Mouse (Mus musculus) neutrophil, adult 5-6 weeks (primary cell): ENCODE measurements around the gene Jund. TPM values are rescaled to one million over a fixed set of nuclear protein-coding genes. Genes with fewer than 3 reads are reported as not detected.

Experiments used
- ATAC-seq: fragments of 151-379, 151-347 bp; 2 replicates; pipeline ENCODE4 v1.8.0; 2017; ENCODE audit warnings: mild to moderate bottlenecking, moderate TSS enrichment; ENCODE audit not compliant: insufficient number of reproducible peaks, poor library complexity, low FRiP score, severe bottlenecking; ENCODE audit errors: extremely low read depth
- total RNA-seq: library from RNA; stranded (forward); fragments of 200-1000 nt; gene quantifications from 2 replicates; pipeline ENCODE4 v1.2.3, GENCODE M21; 2017

Jund gene
- 316 and 319 TPM in 2 replicates for total RNA-seq

DNA sequence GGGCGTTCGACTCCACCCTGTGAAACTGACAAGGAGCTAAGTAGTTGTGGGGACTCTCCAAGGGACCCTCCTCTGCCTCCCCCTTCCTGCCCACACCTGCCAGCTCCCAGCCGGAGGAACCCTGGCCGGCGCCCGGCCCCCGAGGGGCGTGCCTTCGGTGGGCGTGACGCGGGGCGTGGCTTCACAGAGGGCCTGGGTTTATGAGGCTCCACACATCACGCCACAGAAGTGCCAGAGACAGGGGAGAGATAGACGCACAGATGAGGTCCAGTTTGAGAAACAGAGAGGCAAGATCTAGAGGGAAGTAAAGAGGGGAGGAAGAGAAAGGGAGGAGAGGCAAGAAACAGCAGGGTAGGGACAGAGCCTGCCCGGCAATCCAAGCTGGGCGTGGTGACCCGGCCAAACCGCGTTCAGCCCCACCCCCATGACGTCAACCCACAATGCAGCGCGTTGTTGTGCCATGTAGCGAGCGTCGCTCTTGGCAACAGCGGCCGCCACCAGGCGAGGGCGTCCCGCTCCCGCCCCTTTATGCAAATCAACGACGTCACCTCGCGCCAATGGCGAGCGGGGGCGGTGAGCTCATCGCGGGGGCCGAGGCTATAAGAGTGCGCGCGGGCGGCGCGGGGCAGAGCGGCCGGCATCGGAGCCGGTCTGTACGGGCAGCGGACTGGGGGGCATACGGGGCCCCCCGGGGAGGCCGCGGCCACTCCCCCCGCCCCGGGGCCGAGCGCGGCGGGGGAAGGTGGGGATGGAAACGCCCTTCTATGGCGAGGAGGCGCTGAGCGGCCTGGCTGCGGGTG, at the start of gene Jund:
Gene Jund (plus strand): TSS at position 640 of the 800 bp plus-strand sequence.
- peak; percentile 67 for ATAC-seq

DNA sequence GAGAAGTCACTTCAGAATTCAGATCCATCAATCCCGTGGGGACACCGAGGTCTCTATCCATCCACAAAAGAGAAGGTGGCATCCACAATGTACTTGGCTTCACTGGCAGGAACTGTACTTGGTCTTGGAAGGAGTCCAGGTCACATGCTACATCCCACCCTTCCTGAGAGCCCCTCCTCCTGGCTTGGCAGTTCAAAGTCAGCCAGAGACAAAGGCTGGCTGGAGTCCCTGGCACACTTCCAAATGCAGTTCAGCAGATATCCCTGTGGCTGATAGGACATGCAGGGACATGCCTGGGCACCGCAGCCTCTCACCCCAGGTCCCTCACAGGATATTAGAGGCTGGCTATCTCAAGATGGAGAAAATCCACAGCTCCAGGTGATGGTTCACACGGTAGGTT, 49.4 kb upstream of the Jund start:
- no peak for ATAC-seq

DNA sequence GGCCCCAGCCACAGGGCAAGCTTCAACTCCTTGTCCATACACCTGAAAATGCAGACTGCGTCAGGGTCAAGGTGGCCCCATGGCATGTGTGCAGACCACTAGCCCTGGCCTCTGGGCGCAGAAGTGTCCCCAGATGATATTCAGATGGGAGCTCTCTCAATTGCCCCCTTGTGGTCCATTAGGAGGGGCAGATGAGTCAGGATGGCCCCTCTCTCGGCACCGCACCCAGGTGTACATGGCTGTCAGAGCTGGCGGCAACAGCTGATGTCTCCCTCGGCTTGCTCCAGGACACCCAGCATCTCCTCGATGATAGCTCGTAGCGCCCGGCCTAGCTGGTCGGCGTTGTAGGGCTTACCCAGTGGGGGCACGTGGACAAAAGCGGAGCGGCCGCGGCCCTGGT, 48.4 kb upstream of the Jund start:
- no peak for ATAC-seq

DNA sequence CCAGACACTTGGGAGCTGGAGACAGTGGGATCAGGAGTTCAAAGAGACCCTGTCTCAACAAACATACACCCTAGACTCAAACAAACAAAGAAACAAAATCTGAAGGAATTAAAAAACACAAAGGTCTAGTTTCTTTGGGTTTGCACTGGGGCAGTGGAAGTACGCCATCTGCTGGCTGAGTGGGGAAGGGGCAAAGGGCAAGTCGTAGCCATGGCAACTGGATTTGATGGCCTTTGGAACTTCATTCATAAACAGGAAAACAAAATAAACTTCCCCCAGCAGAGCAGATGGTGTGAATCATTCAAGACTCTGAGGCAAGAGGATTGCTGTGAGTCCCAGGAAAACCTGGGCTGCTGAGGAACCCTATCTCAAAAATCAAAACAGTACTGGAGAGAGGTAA, 45.5 kb upstream of the Jund start:
- peak; percentile 52 for ATAC-seq

DNA sequence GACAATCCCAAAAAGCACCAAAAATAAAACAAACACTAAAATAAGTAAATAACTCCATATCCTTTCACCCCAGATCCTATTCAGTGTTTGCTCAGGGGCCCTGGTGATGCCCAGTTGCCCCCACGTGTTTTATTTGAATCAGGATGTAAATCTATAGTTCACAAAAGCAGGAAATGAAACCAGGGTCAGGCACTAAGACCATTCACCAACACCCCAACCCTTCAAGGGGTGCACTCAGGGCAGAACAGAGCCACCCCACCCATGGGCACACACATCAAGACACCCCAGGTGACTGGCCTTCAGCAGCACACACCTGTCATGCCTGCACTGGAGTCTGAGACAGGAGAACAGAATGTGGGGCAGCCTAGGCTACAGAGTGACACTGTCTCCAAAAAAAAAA, 44.6 kb upstream of the Jund start:
- ATAC-seq = no peak

DNA sequence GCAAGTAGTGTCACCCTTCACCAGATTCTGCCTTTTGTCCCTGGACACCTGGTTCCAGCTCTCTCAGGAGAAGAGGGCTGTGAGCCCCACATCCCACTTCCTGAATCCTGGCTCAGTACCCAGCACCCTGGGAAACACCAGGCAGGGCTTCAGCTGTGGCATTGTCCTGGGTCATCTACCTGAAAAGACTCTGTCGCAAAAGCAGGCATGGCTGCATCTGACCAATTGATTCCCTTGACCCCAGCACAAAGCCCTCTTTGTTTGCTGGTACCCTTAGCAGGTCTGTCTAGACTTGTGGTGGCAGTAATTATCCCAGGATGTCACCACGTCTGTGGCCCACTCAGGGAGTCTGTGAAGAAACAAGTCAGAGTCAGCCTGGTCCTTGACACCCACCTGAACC, 43.3 kb upstream of the Jund start:
- no peak for ATAC-seq

DNA sequence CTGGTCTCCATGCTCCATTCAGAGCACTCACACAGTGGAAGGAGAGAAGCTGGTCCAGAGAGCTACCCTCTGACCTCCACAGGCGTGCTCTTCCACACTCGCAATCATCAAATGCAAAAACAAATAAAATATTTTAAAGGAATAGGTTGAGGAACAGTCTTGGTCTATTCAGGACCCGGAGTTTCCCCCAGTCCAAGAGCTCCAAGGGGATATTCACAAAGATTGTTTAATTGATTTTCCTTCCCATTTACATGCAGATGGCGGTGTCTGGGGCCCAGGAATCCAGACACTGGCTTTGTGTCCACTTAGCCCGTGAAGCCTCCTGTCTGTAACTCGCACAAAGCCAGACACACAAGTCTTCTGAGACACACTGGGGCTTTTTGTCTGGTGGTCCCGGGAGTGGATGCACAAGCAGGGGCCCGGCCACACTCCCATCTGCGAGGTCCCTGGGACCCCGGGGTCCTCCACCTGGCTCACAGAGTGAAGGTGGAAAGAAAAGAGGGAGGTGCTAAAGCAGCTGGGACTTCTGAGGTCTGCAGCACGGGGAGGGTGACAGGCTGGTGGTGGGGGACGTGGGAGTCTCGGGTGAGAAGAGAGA, 42.5 kb upstream of the Jund start:
- no peak for ATAC-seq

DNA sequence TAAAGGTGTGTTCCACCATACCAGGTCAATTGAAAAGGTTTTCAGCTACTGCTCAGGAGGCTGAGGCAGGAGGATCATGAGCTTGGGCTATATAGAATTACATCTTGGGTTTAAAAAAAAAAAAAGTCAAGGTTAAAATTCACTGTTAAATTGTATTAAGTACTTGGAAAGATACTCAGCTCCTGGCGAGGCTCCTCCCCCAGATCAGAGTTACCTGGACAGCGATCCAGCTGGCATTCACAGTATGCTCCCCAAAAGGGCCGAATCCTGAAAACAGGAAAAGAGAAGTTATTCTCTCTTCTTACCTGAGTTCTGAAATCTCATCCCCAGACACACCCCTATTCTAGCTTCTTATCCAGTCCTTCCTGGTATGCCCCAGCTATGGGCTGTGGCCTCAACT, 41.5 kb upstream of the Jund start:
- no peak for ATAC-seq

DNA sequence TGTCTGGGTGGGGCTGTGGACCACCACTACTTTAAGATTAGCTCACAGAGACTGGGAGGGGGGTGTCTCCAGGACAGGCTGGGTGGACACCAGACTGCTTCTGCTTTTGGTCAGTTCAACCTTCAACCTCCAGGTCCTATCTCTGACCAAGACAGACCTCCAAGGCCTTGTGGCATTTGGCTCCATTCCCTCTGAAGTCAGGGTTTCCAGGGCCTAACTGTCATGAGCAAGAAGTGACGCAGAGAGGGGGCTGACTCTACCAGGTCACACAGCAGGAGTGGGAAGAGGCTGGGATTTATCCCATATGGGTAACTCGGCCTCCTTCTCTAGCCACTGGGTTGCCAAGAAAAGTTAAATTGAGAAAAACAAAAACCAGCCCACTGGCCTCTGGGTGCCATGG, 41.0 kb upstream of the Jund start:
- no peak for ATAC-seq

DNA sequence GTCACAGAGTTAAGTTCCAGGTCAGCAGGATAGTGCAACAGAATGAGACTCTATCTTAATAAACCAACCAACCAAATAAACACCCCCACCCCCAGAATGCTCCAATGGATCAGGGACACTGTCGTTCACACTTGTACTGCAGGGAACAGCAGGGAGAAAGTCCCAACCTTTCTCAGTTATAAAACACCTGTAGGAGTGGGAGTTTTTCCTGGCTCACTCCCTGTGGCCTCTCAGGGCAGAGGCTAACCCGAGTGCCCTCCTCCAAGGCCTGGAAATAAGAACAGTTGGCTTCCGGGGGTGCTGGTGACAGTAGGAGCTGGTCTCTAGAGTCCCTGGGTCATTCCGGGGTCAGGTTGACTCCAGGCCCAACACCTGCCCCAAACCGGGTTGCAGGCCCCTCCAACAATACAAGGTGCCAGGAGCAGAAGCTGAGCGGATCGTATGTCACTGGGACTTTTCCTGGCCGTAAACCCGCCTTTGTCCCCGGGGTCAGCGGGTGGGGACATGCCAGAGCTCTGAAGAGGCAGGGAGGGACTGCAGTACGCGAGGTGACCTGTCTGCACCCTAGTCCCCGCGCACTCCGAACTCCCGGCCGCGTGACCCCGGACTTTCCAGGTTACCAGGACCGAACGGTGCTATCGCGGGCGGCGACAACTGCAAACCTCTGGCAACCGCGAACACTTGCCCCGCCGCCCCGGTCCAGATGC, 39.7 kb upstream of the Jund start:
- peak; percentile 0; the same call in 1 of the 2 replicates for ATAC-seq

DNA sequence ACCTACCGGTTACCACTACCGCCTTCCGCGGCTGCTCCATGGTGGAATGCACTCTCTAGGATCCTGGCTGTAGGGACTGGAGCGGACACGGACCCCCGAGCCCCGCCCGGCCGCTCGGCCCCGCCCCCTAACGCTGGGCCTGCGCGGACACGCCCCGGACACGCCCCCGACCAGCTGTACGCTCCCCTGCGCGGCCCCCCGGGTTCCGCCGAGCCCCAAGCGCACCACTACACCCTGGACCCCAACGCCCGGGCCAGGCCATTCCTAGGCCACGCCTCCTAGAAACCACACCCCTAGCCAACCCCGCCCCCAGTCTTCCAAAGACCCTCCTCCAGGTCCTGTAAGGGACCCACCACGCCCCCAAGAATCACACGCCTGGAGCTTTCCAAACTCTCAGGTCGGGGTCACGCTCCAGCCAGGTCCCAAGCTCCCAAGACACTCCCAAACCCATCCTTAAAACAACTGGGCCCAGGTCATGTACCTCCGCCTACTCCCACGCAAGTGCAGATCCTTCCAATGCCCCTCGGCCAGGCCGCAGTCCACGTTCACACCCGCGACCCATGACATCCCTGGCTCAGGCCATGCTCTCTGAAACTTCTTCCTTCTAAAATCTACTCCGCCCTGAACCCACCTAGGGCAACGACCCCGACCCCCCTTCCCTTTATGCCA, 39.0 kb upstream of the Jund start:
- ATAC-seq = peak; percentile 29

DNA sequence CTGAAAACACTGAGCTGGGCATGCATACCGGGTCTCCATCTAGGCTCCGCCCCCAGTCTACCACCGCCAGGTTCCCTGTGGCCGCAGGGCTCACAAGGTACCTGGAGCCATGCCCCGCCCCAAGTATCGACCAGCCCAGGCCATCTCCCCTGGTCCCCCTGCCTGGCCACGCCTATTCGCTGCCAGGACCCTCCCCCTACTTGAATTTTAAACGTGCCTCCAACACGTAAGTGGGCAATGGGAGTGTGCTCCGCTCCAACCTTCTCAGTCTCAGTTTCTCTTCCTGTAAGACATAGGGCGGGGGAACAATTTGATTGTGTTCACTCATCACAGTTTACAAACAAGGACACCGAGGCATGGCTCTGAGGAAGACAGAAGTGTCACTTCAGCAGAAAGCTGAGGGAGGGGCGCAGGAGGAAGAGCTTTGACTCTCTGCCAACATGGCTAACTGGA, 38.5 kb upstream of the Jund start, which contains the start of gene Pgpep1:
Gene Pgpep1 (minus strand): TSS at position 116 of the 453 bp plus-strand sequence.
- no peak for ATAC-seq

DNA sequence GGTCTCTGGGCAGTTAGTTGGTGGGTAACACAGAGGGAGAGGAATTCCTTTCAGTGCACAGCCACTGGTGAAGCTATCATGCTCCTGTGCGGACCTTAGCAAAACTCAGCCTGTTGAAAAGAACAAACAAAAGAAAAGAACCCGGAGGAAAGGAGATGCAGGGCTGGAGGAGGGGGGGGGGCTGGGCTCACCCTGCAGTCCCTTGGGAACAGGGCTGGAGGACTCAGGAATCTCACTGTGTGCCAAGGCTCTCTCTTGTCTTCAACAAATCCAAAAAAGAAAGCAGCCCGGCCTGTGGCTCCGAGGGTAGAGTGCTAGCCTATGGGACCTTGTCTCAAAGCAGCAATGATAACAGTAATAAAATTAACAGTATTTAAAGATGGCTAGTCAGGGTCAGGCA, 35.1 kb upstream of the Jund start:
- no peak for ATAC-seq

DNA sequence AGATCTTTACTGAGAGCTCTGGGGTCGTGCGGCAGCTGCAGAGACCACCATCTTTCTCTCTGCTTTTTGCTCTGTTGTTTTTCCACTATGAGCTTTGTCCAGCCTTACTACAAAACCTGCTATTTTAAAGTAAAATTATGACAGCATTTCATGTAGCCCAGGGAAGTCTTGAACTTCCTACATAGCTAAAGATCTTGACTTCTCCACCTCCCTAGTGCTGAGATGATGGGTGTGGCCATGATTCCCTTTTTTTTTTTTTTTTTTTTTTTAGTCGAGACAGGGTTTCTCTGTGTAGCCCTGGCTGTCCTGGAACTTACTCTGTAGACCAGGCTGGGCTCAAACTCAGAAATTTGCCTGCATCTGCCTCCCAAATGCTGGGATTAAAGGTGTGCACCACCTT, 34.1 kb upstream of the Jund start:
- ATAC-seq = no peak

DNA sequence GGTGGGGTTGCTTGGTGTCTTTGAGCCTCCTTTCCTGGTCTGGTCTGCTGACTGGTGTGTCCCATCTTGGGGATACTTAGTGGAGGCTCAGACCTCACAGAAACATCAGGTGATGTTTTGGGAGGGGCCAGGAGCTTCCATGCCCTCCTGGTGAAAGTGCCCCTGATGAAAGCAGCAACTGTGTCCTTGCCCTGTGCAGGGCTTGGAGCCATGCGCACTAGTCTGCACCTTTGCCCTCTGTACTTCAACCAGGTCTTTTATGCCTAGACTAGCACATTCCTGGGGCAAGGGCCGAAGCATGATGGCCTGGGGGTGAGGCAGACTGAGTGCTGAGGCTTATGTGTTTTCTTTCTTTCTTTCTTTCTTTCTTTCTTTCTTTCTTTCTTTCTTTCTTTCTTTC, 33.1 kb upstream of the Jund start:
- ATAC-seq = no peak

DNA sequence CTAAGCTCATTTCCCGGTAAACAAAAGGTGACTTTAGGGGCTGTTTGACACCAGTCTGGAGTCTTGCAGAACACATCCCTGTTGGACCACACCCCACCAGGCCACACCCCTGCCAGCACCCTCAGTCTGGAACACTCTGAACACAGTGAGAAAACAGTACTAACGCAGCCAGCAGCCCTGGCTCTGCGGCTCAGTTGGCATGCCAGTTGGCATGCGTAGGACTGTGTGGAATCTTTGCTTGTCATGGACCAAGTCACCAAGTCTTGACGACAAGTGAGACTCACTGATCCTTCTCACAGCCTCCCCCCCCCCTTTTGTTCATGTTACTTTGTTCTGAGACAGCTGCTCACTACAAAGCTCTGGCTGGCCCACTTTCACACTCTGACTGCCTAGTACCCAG, 31.7 kb upstream of the Jund start:
- no peak for ATAC-seq

DNA sequence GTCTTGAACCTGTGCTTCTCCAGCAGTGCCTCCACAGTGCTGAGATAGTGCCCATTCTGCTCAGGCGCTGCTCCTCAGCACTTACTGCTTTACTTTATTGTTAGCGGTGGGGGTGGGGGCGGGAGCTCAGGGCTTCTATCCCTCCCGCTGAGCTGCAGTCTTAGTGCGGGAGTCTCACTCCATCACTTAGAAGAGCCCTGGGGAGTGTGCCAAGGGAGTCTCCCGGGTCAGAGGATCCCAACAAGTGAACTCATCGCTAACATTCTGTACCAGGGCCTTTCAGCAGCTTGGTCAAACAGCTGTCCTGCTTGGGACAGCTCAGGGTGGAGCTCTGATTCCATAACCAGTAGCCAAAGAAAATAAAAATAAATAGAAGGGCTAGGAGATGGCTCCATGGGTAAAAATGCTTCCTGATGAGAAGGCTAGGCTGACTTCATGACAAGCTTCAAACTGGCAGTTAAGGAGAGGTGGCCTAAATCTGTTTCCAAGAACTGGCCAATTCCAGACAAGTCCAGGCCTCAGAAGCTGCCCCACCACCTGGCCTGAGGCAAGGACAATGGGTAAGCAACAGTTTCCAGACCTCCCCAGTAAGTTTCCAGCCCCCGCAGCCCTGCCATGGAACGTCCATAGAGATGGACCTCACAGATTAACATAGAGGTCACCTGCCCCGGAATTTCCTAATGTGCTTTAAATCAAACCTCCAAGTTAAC, 27.0 kb upstream of the Jund start:
- ATAC-seq = no peak

DNA sequence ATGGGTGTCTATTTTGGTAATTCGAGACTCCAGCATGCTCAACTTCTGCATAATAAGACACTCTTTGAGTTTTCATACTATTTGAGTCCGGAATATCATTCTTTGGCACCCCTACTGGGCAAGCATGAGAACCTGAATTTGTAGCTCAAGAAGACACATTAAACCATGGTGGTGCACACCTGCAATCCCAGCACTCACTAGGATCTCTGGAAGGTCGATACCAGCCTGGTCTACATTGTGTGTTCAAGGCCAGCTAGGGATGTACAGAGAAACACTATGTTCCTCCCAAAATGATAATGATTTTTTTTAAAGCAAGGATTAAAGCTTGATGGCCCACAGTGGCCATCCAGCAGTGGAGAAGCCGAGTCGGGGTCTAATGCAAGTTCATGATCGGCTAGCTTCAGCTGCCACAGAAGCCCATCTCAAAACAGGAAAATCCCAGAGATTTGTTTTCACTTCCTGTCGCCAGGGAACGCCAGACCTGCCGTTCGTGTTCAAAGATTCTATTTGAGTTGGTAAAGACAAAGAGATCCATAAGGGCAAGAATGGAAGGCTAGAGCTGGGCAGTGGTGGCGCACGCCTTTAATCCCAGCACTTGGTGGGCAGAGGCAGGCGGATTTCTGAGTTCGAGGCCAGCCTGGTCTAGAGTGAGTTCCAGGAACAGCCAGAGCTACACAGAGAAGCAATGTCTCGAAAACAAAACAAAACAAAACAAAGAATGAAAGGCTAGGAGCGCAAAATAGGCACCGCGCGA, 26.2 kb upstream of the Jund start:
- no peak for ATAC-seq
